Mouse (Mus musculus): Measurements from ENCODE around the gene Bach2. TPM values are rescaled to one million over a fixed set of nuclear protein-coding genes. Genes with fewer than 3 reads are reported as not detected.

Gene Bach2
- polyA plus RNA-seq, 1 experiment from 2014 or later, result 5.8 TPM

DNA sequence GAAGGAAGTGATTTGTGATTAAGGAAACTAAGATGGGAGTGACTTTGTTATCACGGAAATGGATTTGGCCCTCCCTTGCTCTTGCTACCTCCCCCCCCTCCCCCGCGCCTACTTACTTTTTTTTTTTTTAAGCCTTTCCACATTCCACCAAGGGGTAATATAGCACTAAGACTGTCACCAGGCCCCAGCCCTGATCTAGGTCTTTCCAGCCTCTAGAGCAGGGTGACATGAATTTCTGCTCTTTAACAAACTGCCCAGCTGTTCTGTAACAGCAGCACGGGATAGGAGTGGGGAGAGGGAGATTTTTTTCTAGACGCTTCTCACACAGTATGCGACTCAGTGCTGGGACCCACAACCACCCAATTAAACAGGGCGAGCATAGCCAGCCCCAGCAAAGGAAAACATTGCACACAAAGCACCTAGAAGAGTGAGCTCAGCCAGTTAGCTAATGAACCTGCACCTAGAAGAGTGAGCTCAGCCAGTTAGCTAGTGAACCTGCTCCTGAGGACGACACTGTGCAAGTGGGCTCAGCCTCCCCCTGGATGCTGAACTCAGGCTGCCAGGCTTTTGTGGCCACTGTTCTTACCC is 10.5 kb upstream of the Bach2 start:
- ATAC-seq (ENCODE audit: insufficient number of reproducible peaks, low FRiP score, low TSS enrichment, low read depth), result no peak
- no peaks in the 10 kb centered on the region for H3K9me3 ChIP-seq
- no peaks in the 10 kb centered on the region for H3K27me3 ChIP-seq
- no peak overlapping the region for H3K27ac ChIP-seq
- H3K4me3 ChIP-seq, result no peak overlapping the region
- no peak overlapping the region for H3K9ac ChIP-seq
- H3K4me1 ChIP-seq, result peaks cover 5% of the 10 kb centered on the region
- 49% methylated on average over 8 of the region's 8 CpGs for WGBS
- H3K4me2 ChIP-seq, result no peak overlapping the region
- no peaks in the 10 kb centered on the region for H3K36me3 ChIP-seq

DNA sequence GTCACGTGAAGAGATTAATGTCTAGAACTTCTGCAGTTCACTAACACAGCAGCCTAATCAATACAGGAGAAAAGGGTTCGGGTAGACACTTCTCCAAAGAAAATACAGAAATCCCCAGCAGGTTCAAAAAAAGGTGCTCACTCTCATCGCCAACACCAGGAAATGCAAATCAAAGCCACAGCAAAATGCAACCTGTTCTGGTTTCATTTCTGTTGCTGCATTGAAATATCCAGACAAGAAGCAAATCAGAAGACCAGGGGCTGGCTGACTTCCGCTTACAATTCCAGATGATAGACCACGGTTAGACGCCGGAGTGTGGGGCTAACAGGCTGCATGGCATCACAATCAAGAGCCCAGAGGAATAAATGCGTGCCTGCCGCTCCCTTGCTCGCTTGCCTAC is 9.3 kb upstream of the Bach2 start:
- Histone ChIP-seq H3K27ac (no peak overlapping the region), H3K4me2 (no peak overlapping the region), H3K9ac (no peak overlapping the region), H3K4me3 (no peak overlapping the region), H3K4me1 (peaks cover 5% of the 10 kb centered on the region), H3K9me3 (no peaks in the 10 kb centered on the region), H3K27me3 (no peaks in the 10 kb centered on the region), H3K36me3 (no peaks in the 10 kb centered on the region)
- no peak for ATAC-seq (ENCODE audit: insufficient number of reproducible peaks, low FRiP score, low TSS enrichment, low read depth)
- 83% methylated on average over 10 of the region's 10 CpGs for WGBS

- Histone ChIP-seq H3K27me3 (no peaks in the 10 kb centered on the region), H3K27ac (no peak overlapping the region), H3K9me3 (no peaks in the 10 kb centered on the region), H3K4me2 (no peak overlapping the region), H3K4me3 (no peak overlapping the region), H3K9ac (no peak overlapping the region), H3K36me3 (no peaks in the 10 kb centered on the region), H3K4me1 (peaks cover 11% of the 10 kb centered on the region)
- 87% methylated on average over 11 of the region's 11 CpGs for WGBS
- ATAC-seq (ENCODE audit: insufficient number of reproducible peaks, low FRiP score, low TSS enrichment, low read depth), result no peak
Measured at GRCm38 (mm10) chr4:32231258-32232055, 7.1 kb upstream of the Bach2 start.

DNA sequence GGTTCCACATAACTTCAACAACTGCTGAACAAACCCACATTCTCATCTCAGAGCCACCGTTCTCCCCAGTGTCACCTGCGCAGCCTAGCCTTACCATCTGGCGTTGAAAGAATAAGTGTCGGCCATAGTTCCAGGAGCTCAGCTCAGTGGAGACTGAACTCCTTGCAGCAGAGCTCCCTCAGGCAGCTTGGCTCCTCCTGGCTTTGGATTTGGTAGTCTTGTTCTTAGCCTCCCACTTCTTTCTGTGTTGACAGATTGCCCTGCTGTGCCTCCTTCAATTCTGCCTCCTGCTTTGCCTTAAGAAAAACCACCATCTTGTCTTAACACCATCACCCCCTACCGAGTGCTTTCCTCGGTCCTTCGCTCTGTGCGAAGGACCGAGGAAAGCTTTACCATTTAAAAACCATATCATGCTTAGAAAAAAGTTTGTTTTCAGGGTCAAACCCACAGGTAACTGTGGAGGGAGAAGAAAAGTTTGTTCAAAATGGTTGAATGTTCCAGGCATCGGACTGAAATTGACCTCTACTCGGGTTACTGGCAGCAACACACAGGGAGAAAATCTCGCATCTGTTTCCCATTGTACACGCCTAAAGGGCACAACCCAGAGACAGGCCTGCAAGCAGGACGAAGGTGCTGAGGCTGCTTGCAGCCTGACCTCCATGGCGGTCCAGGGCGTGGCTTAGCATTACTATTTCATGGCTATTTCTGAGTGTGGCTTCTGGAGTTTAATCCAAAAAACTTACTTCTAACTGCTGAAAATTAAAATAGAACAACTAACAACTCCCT is 2.5 kb upstream of the Bach2 start:
- H3K4me1 ChIP-seq, result peaks cover 25% of the 10 kb centered on the region
- no peak overlapping the region for H3K27ac ChIP-seq
- no peak overlapping the region for H3K9ac ChIP-seq
- H3K27me3 ChIP-seq, result no peaks in the 10 kb centered on the region
- no peak overlapping the region for H3K4me3 ChIP-seq
- H3K9me3 ChIP-seq, result no peaks in the 10 kb centered on the region
- no peak overlapping the region for H3K4me2 ChIP-seq
- no peak for ATAC-seq (ENCODE audit: insufficient number of reproducible peaks, low FRiP score, low TSS enrichment, low read depth)
- H3K36me3 ChIP-seq, result no peaks in the 10 kb centered on the region
- 46% methylated on average over 16 of the region's 16 CpGs for WGBS

DNA sequence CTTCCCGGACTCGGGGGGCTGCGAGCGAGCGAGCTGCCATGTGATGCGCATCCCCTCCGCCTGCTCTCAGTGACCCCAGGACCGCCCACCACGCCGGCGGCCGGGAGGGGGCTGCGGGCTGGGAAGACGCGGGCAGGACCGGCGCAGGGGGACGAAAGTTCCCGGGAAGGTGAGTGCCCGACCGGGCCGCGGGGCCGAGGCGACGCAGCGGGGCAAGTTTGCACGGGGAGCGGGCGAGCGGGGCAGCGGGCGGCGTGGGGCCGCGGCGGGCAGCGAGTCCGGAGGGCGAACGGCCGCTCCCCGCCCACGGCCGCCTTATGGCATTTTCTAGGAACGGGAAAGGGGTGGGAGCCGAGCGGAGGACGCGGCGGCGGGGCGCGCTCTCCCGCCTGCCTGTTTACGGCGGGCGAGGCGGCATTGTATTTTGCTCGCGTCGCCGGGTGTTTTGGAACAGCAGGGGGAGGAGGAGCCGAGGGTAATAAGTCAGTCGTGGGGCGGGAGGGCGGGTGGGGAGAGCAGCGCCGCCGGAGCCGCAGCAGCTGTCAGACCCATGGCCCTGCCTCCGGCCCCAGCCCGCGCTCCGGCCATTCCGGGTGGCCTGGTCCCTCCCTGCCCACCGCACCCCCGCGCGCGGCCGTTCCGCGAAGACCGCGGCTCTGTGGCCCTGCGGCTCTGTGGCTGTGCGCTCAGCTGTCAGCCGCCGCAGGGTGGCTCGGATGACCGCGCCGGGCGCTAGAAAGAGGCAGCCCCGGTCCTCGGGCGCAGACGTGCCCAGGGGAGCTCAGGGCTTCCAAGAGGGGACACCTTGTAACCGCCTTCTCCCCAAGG is 531 bp downstream of the Bach2 start:
- Histone ChIP-seq H3K27ac (peak overlapping the region; percentile 94), H3K36me3 (no peaks in the 10 kb centered on the region), H3K27me3 (no peaks in the 10 kb centered on the region), H3K9me3 (no peaks in the 10 kb centered on the region), H3K4me2 (peak overlapping the region; percentile 91), H3K9ac (peak overlapping the region; percentile 77), H3K4me3 (peak overlapping the region; percentile 98), H3K4me1 (peaks cover 28% of the 10 kb centered on the region)
- ATAC-seq (ENCODE audit: insufficient number of reproducible peaks, low FRiP score, low TSS enrichment, low read depth), result peak; percentile 65
- WGBS, result under 1% methylated on average over 89 of the region's 100 CpGs

- no peaks in the 10 kb centered on the region for H3K9me3 ChIP-seq
- peak overlapping the region; percentile 98 for H3K4me3 ChIP-seq
- H3K9ac ChIP-seq, result peak overlapping the region; percentile 67
- peaks cover 28% of the 10 kb centered on the region for H3K4me1 ChIP-seq
- no peaks in the 10 kb centered on the region for H3K36me3 ChIP-seq
- peak; percentile 58; the same call in 1 of the 2 replicates for ATAC-seq (ENCODE audit: insufficient number of reproducible peaks, low FRiP score, low TSS enrichment, low read depth)
- under 1% methylated on average over 26 of the region's 26 CpGs for WGBS
- no peaks in the 10 kb centered on the region for H3K27me3 ChIP-seq
- peak overlapping the region; percentile 94 for H3K27ac ChIP-seq
- H3K4me2 ChIP-seq, result peak overlapping the region; percentile 91
Measured at GRCm38 (mm10) chr4:32239749-32240131, 1.1 kb downstream of the Bach2 start.

GRCm38 (mm10) chr4:32240457-32241030 is 1.9 kb downstream of the Bach2 start:
- H3K4me2 ChIP-seq, result peak overlapping the region; percentile 91
- H3K27ac ChIP-seq, result no peak overlapping the region
- ATAC-seq (ENCODE audit: insufficient number of reproducible peaks, low FRiP score, low TSS enrichment, low read depth), result no peak
- H3K36me3 ChIP-seq, result no peaks in the 10 kb centered on the region
- H3K9me3 ChIP-seq, result no peaks in the 10 kb centered on the region
- peaks cover 28% of the 10 kb centered on the region for H3K4me1 ChIP-seq
- H3K27me3 ChIP-seq, result no peaks in the 10 kb centered on the region
- H3K9ac ChIP-seq, result no peak overlapping the region
- 16% methylated on average over 9 of the region's 9 CpGs for WGBS
- H3K4me3 ChIP-seq, result peak overlapping the region; percentile 98

DNA sequence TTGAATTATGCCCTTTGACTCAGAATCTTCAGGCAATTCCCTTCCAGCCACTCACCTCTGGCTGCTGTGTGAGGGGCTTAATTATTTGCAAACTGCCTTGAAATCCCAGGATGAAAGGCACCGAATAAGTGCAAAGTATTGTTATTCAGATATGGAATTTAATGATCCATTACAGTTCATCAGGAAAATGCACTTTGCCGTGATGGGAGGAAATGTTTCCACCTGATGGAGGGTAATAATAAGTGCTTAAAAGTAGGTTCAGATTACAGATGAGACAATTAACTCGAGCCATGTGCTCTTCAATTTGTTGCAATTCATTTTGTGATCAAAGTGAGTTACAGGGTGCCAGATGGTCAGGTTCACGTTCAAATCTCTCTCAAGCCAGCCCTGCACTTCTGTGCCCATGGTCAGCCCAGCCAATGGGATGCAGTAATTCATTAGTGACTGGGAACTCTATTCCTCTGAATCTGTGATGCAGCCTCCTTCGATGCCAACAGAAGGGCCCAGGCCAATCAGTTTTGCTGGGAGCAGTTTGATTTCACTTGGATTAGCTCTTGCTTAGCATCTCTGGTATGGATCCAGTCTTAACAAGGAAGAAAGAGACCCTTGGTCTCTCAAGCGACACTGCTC is 2.9 kb downstream of the Bach2 start:
- H3K4me2 ChIP-seq, result no peak overlapping the region
- no peak for ATAC-seq (ENCODE audit: insufficient number of reproducible peaks, low FRiP score, low TSS enrichment, low read depth)

DNA sequence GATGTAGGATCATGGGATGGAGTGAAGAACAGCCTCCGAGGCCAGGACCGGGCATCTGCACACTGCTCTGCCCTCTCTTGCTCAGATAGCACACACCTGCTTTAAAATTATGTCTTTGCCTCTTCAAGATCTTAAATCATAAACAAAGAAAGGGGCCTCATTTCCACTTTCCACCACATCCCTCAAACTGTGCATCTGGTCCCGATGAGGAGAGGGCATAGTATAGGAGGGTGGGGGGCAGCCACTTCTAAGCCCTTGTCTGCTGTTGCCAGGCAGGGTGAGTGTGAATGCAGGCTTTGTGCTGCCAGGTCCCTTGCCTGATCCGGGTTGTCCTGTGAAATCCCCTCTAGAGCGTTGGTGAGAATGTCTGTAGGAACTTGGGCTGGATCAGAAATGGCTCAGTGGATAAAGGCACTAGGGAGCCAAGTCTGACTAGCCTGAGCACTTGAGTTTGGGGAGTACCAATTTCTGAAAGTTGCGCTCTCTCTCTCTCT is 3.6 kb downstream of the Bach2 start:
- no peak overlapping the region for H3K9ac ChIP-seq
- H3K36me3 ChIP-seq, result no peaks in the 10 kb centered on the region
- ATAC-seq (ENCODE audit: insufficient number of reproducible peaks, low FRiP score, low TSS enrichment, low read depth), result no peak
- H3K27ac ChIP-seq, result no peak overlapping the region
- WGBS, result 52% methylated on average over 6 of the region's 6 CpGs
- no peaks in the 10 kb centered on the region for H3K27me3 ChIP-seq
- no peak overlapping the region for H3K4me3 ChIP-seq
- no peak overlapping the region for H3K4me2 ChIP-seq
- peaks cover 20% of the 10 kb centered on the region for H3K4me1 ChIP-seq
- H3K9me3 ChIP-seq, result no peaks in the 10 kb centered on the region

More for the DNA sequence above, 2.9 kb downstream of the Bach2 start:
- Histone ChIP-seq H3K4me1 (peaks cover 22% of the 10 kb centered on the region), H3K27ac (no peak overlapping the region), H3K9me3 (no peaks in the 10 kb centered on the region), H3K4me3 (no peak overlapping the region), H3K36me3 (no peaks in the 10 kb centered on the region), H3K9ac (no peak overlapping the region), H3K27me3 (no peaks in the 10 kb centered on the region)
- 38% methylated on average over 6 of the region's 6 CpGs for WGBS

GRCm38 (mm10) chr4:32243458-32243857 is 4.9 kb downstream of the Bach2 start:
- no peaks in the 10 kb centered on the region for H3K36me3 ChIP-seq
- H3K9me3 ChIP-seq, result no peaks in the 10 kb centered on the region
- no peaks in the 10 kb centered on the region for H3K27me3 ChIP-seq
- H3K4me3 ChIP-seq, result no peak overlapping the region
- peaks cover 9% of the 10 kb centered on the region for H3K4me1 ChIP-seq
- no peak overlapping the region for H3K27ac ChIP-seq
- no peak overlapping the region for H3K4me2 ChIP-seq
- 60% methylated on average over 10 of the region's 10 CpGs for WGBS
- no peak for ATAC-seq (ENCODE audit: insufficient number of reproducible peaks, low FRiP score, low TSS enrichment, low read depth)
- no peak overlapping the region for H3K9ac ChIP-seq
